Mouse (Mus musculus) hindbrain, embryonic 10.5 days (tissue): Measurements from ENCODE around the gene Psmc5. TPM values are rescaled to one million over a fixed set of nuclear protein-coding genes. Genes with fewer than 3 reads are reported as not detected.

Experiments used
- DNase-seq: peaks from one replicate; pipeline ENCODE4 v3.0.0-alpha.2; 2017; ENCODE audit warnings: low spot score
- H3K27ac ChIP-seq: fragments of 300-500 bp; sonication (generic); 2 replicates; pipeline ENCODE4 v1.5.1; 2016; ENCODE audit warnings: mild to moderate bottlenecking, moderate library complexity
- H3K27me3 ChIP-seq: fragments of 300-500 bp; sonication (generic); 2 replicates; pipeline ENCODE4 v1.6.1; 2016; ENCODE audit warnings: mild to moderate bottlenecking; ENCODE audit not compliant: poor library complexity, insufficient read depth, severe bottlenecking
- H3K36me3 ChIP-seq: fragments of 300-500 bp; sonication (generic); 2 replicates; pipeline ENCODE4 v1.6.1; 2016; ENCODE audit warnings: mild to moderate bottlenecking, moderate library complexity
- H3K4me1 ChIP-seq: fragments of 300-500 bp; sonication (generic); replicated peaks from 2 replicates; pipeline ENCODE4 v1.6.1; 2016; ENCODE audit warnings: mild to moderate bottlenecking
- H3K4me3 ChIP-seq: fragments of 300-500 bp; sonication (generic); 2 replicates; pipeline ENCODE4 v1.5.1; 2016; ENCODE audit warnings: mild to moderate bottlenecking, moderate library complexity
- H3K9me3 ChIP-seq: fragments of 300-500 bp; sonication (generic); 2 replicates; pipeline ENCODE4 v1.6.1; 2016; ENCODE audit warnings: mild to moderate bottlenecking, moderate library complexity
- WGBS: fragments of 180-500 bp; shearing (Covaris S2); methylation state at CpG from one replicate; pipeline ENCODE4 v1.1.7; 2016; 5-methylcytosine and 5-hydroxymethylcytosine counted together
- polyA plus RNA-seq: library from polyadenylated mRNA; unstranded; fragments of >200 nt; fragmentation: Nextera tagmentation; extraction: Ambion mirVana; gene quantifications from 2 replicates; pipeline ENCODE4 v1.2.1, GENCODE M21; 2016

The Psmc5 gene
- polyA plus RNA-seq, 1 experiment from 2014 or later, result 371 TPM

DNA sequence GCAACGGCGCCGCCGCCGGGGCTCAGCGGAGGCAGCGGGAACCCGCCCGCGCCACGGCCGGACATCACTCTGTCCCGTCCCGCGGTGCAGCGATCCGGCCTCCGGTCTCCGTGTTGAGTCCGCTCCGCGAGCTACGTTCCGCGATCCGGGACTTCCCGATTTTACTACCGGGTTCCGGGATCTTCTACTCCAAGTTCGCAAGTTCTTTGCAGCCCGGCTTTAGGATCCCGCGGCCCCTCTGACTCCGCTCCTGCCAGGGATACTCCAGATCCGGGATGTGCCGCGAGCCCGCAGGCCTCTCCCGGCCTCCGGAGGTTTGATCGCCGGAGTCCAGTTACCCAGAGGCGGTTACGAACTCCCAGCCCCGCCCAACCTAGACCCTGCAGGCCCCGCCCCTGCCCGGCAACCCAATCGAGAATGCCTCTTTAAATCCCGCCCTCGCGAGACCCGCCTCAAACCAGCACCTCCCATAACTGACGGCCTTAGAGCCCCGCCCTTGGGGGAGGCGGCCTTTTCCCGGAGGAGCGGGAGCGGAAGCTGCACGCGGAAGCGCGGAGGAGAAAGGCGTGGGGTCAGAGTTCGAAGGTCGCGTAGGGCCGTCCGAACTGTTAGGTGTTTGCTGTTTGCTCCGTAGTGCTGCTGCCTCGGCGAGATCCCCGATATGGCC is 16.8 kb downstream of the Psmc5 start, which contains the start of gene Smarcd2:
Gene Smarcd2, minus strand, starts transcription at position 329 of the 667 bp plus-strand sequence.
- Histone ChIP-seq H3K27ac (peak within 1 kb of the TSS; percentile 98), H3K9me3 (no peaks in the 10 kb centered on the region), H3K4me1 (peaks cover 61% of the 10 kb centered on the region), H3K36me3 (peaks cover 10% of the 10 kb centered on the region; the same call in 1 of the 2 replicates), H3K27me3 (peaks cover 7% of the 10 kb centered on the region; the same call in 1 of the 2 replicates), H3K4me3 (peak within 1 kb of the TSS; percentile 92)
- peak; percentile 100 for DNase-seq
- WGBS, result under 1% methylated on average over 72 of the region's 72 CpGs

DNA sequence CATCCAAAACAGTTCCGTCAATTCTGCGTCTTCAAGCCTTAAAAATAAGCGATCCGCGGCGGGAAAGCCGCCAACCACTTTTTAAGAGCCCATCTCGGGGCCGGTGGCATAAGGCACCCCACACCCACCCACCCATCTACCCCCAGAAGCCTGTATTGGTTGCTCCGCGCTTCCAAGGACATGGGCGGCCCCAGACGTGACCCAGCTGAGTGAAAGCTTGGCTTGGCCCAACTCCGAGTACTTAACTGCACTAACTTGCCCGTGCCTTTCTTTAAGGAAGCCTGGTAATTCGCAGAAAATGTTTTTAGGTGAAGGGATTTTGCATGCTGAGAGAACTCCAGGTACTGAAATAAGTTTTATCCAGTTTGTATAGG is 17.3 kb downstream of the Psmc5 start:
- Histone ChIP-seq H3K27me3 (peaks cover 12% of the 10 kb centered on the region; the same call in 1 of the 2 replicates), H3K4me3 (peak overlapping the region; percentile 92), H3K36me3 (peaks cover 6% of the 10 kb centered on the region; the same call in 1 of the 2 replicates), H3K27ac (peak overlapping the region; percentile 98), H3K4me1 (peaks cover 56% of the 10 kb centered on the region), H3K9me3 (no peaks in the 10 kb centered on the region)
- no peak for DNase-seq
- 19% methylated on average over 16 of the region's 16 CpGs for WGBS

DNA sequence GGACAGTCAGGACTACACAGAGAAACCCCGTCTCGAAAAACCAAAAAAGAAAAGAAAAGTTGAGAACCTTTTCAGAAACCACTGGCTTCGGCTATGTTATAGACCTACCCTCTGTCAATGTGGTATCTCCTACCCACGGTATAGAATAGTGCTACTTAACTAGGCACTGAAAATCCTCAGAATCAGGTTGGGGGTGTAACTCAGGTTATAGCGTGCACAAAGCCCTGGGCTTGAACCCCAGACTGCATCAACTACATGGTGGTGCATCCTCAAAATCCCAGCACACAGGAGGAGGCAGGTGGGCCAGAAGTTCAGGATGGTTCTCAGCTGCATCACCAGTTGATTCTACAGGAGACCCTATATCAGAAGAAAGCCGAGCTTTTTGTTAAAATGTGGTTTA is 17.9 kb downstream of the Psmc5 start:
- Histone ChIP-seq H3K4me1 (peaks cover 51% of the 10 kb centered on the region), H3K27ac (no peak overlapping the region), H3K36me3 (peaks cover 6% of the 10 kb centered on the region; the same call in 1 of the 2 replicates), H3K4me3 (peak overlapping the region; percentile 92; the same call in 1 of the 2 replicates), H3K9me3 (no peaks in the 10 kb centered on the region), H3K27me3 (peaks cover 12% of the 10 kb centered on the region; the same call in 1 of the 2 replicates)
- no peak for DNase-seq
- WGBS, result 93% methylated on average over 6 of the region's 6 CpGs

GRCm38 (mm10) chr11:106274374-106274773 is 18.4 kb downstream of the Psmc5 start:
- no peak for DNase-seq
- Histone ChIP-seq H3K27ac (peak overlapping the region; percentile 17), H3K4me1 (peaks cover 46% of the 10 kb centered on the region), H3K4me3 (no peak overlapping the region), H3K9me3 (no peaks in the 10 kb centered on the region), H3K36me3 (peaks cover 6% of the 10 kb centered on the region; the same call in 1 of the 2 replicates), H3K27me3 (peaks cover 12% of the 10 kb centered on the region; the same call in 1 of the 2 replicates)
- WGBS, result 90% methylated on average over 1 of the region's 1 CpGs

- H3K27ac ChIP-seq, result peak overlapping the region; percentile 17
- WGBS, result 89% methylated on average over 7 of the region's 7 CpGs
Measured at GRCm38 (mm10) chr11:106274971-106275411, 19.0 kb downstream of the Psmc5 start.

GRCm38 (mm10) chr11:106276454-106276853 is 20.5 kb downstream of the Psmc5 start, which contains the start of gene Tcam1:
Gene Tcam1, plus strand, starts transcription at chr11:106276672.
- peaks cover 12% of the 10 kb centered on the region; the same call in 1 of the 2 replicates for H3K27me3 ChIP-seq
- 12% methylated on average over 25 of the region's 25 CpGs for WGBS

More at GRCm38 (mm10) chr11:106274971-106275411, 19.0 kb downstream of the Psmc5 start:
- peak; percentile 21 for DNase-seq
- H3K36me3 ChIP-seq, result peaks cover 6% of the 10 kb centered on the region; the same call in 1 of the 2 replicates
- peaks cover 12% of the 10 kb centered on the region; the same call in 1 of the 2 replicates for H3K27me3 ChIP-seq
- peaks cover 44% of the 10 kb centered on the region for H3K4me1 ChIP-seq
- H3K9me3 ChIP-seq, result no peaks in the 10 kb centered on the region
- H3K4me3 ChIP-seq, result no peak overlapping the region

GRCm38 (mm10) chr11:106282452-106282851 is 26.5 kb downstream of the Psmc5 start:
- H3K27me3 ChIP-seq, result peaks cover 8% of the 10 kb centered on the region; the same call in 1 of the 2 replicates
- no peak overlapping the region for H3K4me3 ChIP-seq
- DNase-seq, result no peak
- H3K27ac ChIP-seq, result no peak overlapping the region
- WGBS, result 85% methylated on average over 6 of the region's 6 CpGs
- H3K9me3 ChIP-seq, result no peaks in the 10 kb centered on the region
- H3K36me3 ChIP-seq, result no peaks in the 10 kb centered on the region
- peaks cover 14% of the 10 kb centered on the region for H3K4me1 ChIP-seq

More at GRCm38 (mm10) chr11:106276454-106276853, 20.5 kb downstream of the Psmc5 start, which contains the start of gene Tcam1:
- Histone ChIP-seq H3K4me3 (peak within 1 kb of the TSS; percentile 20), H3K27ac (peak within 1 kb of the TSS; percentile 8; the same call in 1 of the 2 replicates), H3K36me3 (no peaks in the 10 kb centered on the region), H3K4me1 (peaks cover 29% of the 10 kb centered on the region), H3K9me3 (no peaks in the 10 kb centered on the region)
- peak; percentile 94 for DNase-seq

- H3K27ac ChIP-seq, result no peak overlapping the region
- no peaks in the 10 kb centered on the region for H3K36me3 ChIP-seq
- no peaks in the 10 kb centered on the region for H3K9me3 ChIP-seq
- no peak overlapping the region for H3K4me3 ChIP-seq
- WGBS, result 81% methylated on average over 4 of the region's 4 CpGs
- H3K27me3 ChIP-seq, result no peaks in the 10 kb centered on the region
- no peak for DNase-seq
- peaks cover 14% of the 10 kb centered on the region for H3K4me1 ChIP-seq
Measured at GRCm38 (mm10) chr11:106283371-106283770, 27.4 kb downstream of the Psmc5 start.

DNA sequence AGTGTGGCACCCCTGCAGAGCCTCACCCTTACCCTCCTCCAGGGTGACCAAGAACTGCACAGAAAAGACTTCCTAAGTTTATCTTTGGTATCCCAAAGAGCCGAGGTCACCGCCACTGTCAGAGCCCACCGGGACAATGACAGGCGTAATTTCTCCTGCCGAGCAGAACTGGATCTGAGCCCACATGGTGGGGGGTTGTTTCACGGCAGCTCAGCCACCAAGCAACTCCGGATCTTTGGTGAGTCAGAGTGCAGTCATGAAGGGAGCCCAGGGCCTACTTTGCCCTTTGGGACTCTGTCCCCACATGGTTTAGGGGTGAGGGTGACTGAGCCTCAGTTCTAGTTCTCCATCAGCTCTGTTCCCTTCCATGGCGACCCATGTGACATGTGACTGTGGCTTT is 28.2 kb downstream of the Psmc5 start:
- Histone ChIP-seq H3K9me3 (no peaks in the 10 kb centered on the region), H3K4me1 (peaks cover 14% of the 10 kb centered on the region), H3K27ac (no peak overlapping the region), H3K36me3 (no peaks in the 10 kb centered on the region), H3K4me3 (no peak overlapping the region), H3K27me3 (no peaks in the 10 kb centered on the region)
- DNase-seq, result no peak
- WGBS, result 74% methylated on average over 8 of the region's 8 CpGs

DNA sequence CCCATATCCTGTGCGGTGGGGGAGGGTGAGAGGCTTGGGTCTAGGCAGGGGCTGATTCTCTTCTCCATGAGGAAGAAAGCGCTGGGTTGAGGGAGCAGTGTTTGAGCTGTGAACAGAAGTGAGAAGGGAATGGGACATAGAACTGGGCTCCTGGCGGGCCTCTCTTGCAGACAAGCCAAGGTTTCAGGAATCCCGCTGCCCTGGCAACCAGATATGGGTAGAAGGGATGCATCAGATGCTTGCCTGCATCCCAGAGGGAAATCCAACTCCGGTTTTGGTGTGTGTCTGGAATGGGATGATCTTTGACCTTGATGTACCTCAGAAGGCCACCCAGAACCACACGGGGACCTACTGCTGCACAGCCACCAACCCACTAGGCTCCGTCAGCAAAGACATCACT is 30.3 kb downstream of the Psmc5 start:
- no peak for DNase-seq
- Histone ChIP-seq H3K4me3 (no peak overlapping the region), H3K36me3 (no peaks in the 10 kb centered on the region), H3K27ac (no peak overlapping the region), H3K9me3 (no peaks in the 10 kb centered on the region), H3K4me1 (peaks cover 14% of the 10 kb centered on the region), H3K27me3 (no peaks in the 10 kb centered on the region)
- WGBS, result 87% methylated on average over 7 of the region's 7 CpGs

GRCm38 (mm10) chr11:106286987-106287386 is 31.0 kb downstream of the Psmc5 start:
- WGBS, result 72% methylated on average over 11 of the region's 11 CpGs
- DNase-seq, result no peak
- H3K4me1 ChIP-seq, result peaks cover 10% of the 10 kb centered on the region

DNA sequence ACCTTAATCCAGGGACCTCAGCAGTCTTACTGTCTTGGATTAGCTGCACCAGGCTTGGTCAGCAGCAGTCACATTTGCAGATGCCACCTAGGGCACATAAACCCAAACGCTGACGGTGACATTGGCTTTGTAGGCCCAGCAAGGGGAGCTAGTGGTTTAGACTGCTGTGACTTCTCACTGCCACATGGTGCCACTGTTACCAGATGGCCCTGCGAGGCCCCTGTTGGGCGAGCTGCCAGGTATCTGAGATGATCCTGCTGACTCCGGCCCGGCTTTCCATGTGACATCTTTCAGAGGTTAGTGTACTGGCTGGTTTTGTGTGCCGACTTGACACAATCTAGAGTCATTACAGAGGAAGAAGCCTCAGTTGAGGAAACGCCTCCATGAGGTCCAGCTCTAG is 33.4 kb downstream of the Psmc5 start:
- Histone ChIP-seq H3K36me3 (no peaks in the 10 kb centered on the region), H3K4me1 (peaks cover 5% of the 10 kb centered on the region), H3K4me3 (no peak overlapping the region), H3K9me3 (no peaks in the 10 kb centered on the region), H3K27ac (no peak overlapping the region), H3K27me3 (no peaks in the 10 kb centered on the region)
- WGBS, result 74% methylated on average over 8 of the region's 8 CpGs
- DNase-seq, result no peak

More at GRCm38 (mm10) chr11:106286987-106287386, 31.0 kb downstream of the Psmc5 start:
- H3K27me3 ChIP-seq, result no peaks in the 10 kb centered on the region
- no peaks in the 10 kb centered on the region for H3K36me3 ChIP-seq
- H3K27ac ChIP-seq, result no peak overlapping the region
- H3K4me3 ChIP-seq, result no peak overlapping the region
- H3K9me3 ChIP-seq, result no peaks in the 10 kb centered on the region

- Histone ChIP-seq H3K4me1 (peaks cover 5% of the 10 kb centered on the region), H3K9me3 (no peaks in the 10 kb centered on the region), H3K27me3 (no peaks in the 10 kb centered on the region), H3K4me3 (no peak overlapping the region), H3K27ac (no peak overlapping the region), H3K36me3 (no peaks in the 10 kb centered on the region)
- no peak for DNase-seq
- 93% methylated on average over 5 of the region's 5 CpGs for whole genome bisulfite sequencing
Measured at GRCm38 (mm10) chr11:106290376-106290775, 34.4 kb downstream of the Psmc5 start.
